Mouse (Mus musculus): ENCODE data around the gene Elobl. TPM values are rescaled to one million over a fixed set of nuclear protein-coding genes. Genes with fewer than 3 reads are reported as not detected.

Gene Elobl
- polyA plus RNA-seq, 1 experiment from 2014 or later, result not detected

- Histone ChIP-seq H3K27ac (replicated peaks) (no peak overlapping the region), H3K36me3 (peaks cover 60% of the 10 kb centered on the region), H3K4me2 (no peak overlapping the region), H3K4me3 (no peak overlapping the region), H3K9me3 (no peaks in the 10 kb centered on the region), H3K27me3 (replicated peaks) (no peaks in the 10 kb centered on the region), H3K9ac (no peak overlapping the region), H3K4me1 (no peaks in the 10 kb centered on the region)
- no peak for ATAC-seq (ENCODE audit: extremely low read depth, insufficient number of reproducible peaks, low FRiP score, low TSS enrichment)
- 91% methylated on average over 9 of the region's 9 CpGs for WGBS
These were observed 33.7 kb downstream of the Elobl start for GRCm38 (mm10) chr11:88933030-88933429.

GRCm38 (mm10) chr11:88931692-88932530 is 34.8 kb downstream of the Elobl start:
- no peak for ATAC-seq (ENCODE audit: extremely low read depth, insufficient number of reproducible peaks, low FRiP score, low TSS enrichment)
- H3K9me3 ChIP-seq, result no peaks in the 10 kb centered on the region
- H3K4me2 ChIP-seq, result no peak overlapping the region
- 77% methylated on average over 14 of the region's 14 CpGs for WGBS
- H3K36me3 ChIP-seq, result peaks cover 66% of the 10 kb centered on the region
- no peaks in the 10 kb centered on the region for H3K4me1 ChIP-seq
- no peak overlapping the region for H3K4me3 ChIP-seq
- no peaks in the 10 kb centered on the region for H3K27me3 ChIP-seq (replicated peaks)
- no peak overlapping the region for H3K9ac ChIP-seq
- H3K27ac ChIP-seq (replicated peaks), result no peak overlapping the region

GRCm38 (mm10) chr11:88926566-88926965 is 40.2 kb downstream of the Elobl start:
- Histone ChIP-seq H3K4me2 (no peak overlapping the region), H3K4me3 (no peak overlapping the region), H3K9ac (no peak overlapping the region), H3K9me3 (no peaks in the 10 kb centered on the region), H3K36me3 (peaks cover 85% of the 10 kb centered on the region), H3K27me3 (replicated peaks) (no peaks in the 10 kb centered on the region), H3K27ac (replicated peaks) (no peak overlapping the region), H3K4me1 (no peaks in the 10 kb centered on the region)
- ATAC-seq (ENCODE audit: extremely low read depth, insufficient number of reproducible peaks, low FRiP score, low TSS enrichment), result no peak
- 65% methylated on average over 5 of the region's 5 CpGs for WGBS

Other genes starting within 250 kb of the Elobl start
- 16.2 and 18.8 TPM in 2 replicates for gene Msi2, start 248.4 kb downstream of the Elobl start, polyA plus RNA-seq (2015; fragmentation: Nextera tagmentation; extraction: Ambion mirVana)
- 31.4 and 33.7 TPM in 2 replicates for gene Akap1, start 102.3 kb downstream of the Elobl start, polyA plus RNA-seq (2015; fragmentation: Nextera tagmentation; extraction: Ambion mirVana)
- gene Scpep1, start 11.5 kb downstream of the Elobl start, polyA plus RNA-seq (2015; fragmentation: Nextera tagmentation; extraction: Ambion mirVana), result 44.6 and 49.1 TPM in 2 replicates
- 9.9 and 10.1 TPM in 2 replicates for gene Coil, start 3.3 kb upstream of the Elobl start, polyA plus RNA-seq (2015; fragmentation: Nextera tagmentation; extraction: Ambion mirVana)
- 14.1 and 14.8 TPM in 2 replicates for gene Trim25, start 32.4 kb upstream of the Elobl start, polyA plus RNA-seq (2015; fragmentation: Nextera tagmentation; extraction: Ambion mirVana)
- gene Dgke, start 99.9 kb upstream of the Elobl start, polyA plus RNA-seq (2015; fragmentation: Nextera tagmentation; extraction: Ambion mirVana), result 4.8 and 5.5 TPM in 2 replicates
- gene Gm525, start 106.9 kb upstream of the Elobl start, polyA plus RNA-seq (2015; fragmentation: Nextera tagmentation; extraction: Ambion mirVana), result not detected in 2 replicates

Measured in heart, embryonic 13.5 days (tissue).